8 mouse cellular contexts compared by ENCODE assay signal in the genomic region with DNA sequence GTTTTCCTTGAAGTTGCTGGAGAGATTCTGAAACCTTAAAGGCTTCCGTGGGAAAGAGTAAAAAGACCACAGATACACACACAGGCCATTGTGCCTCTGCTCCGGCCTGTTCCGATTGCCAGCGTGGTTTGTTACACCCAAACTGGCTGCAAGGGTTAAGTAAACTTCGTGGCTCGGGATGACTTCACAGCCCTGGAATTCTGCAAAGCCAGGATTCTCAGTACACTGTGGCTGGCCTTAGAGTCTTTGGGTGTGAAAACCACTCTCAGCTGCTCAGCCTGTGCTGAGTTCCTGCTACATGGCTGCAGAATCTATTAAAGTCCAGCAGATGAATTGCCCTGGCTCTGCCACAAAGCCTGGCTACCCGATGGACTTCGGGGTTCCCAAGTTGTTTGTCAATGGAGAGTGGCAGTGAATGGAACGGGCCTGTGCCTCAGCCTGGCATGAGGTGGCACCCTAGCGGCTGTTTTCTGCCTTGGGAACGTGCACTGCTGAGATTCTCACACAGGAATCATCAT.
DNase-seq lines count a peak whose midpoint lies in the region; ATAC-seq and TF ChIP-seq lines count a peak whose summit lies in the region.

No protein-coding gene starts in this region.

- H3K9ac ChIP-seq in liver, embryonic 16.5 days (ENCODE audit: low read depth, low read length), result no peak overlapping the region

- peak; percentile 17 for DNase-seq in cerebellum, adult 11 months
- DNase-seq in frontal cortex, adult 2 months (ENCODE audit: extremely low spot score in 1 of 2, low spot score in 1 of 2), result peak; percentile 26 to 64
- DNase-seq in heart, postnatal 4 days, result peak; percentile 74
- peak; percentile 68 to 69 for DNase-seq in layer of hippocampus, adult 2 months (ENCODE audit: low spot score in 2 of 2)
- peak; percentile 32 for DNase-seq in ovary, postnatal 10 days (ENCODE audit: low spot score)

- no peaks in the 10 kb centered on the region for H3K27me3 ChIP-seq in liver, embryonic 16.5 days (ENCODE audit: control insufficient read depth, insufficient read depth, low read depth, low read length)

- WGBS in liver, embryonic 16.5 days (ENCODE audit: insufficient replicate concordance), result 26% methylated on average over 11 of the region's 11 CpGs

- ATAC-seq in cerebellum, adult (ENCODE audit: insufficient number of reproducible peaks, low FRiP score, low TSS enrichment), result no peak
- ATAC-seq in liver, embryonic 16.5 days (ENCODE audit: low read depth), result peak; percentile 76
- ATAC-seq in granulocyte monocyte progenitor cell, adult 5-6 weeks (replicated peaks; ENCODE audit: poor library complexity, severe bottlenecking), result no peak

- H3K4me1 ChIP-seq in liver, embryonic 16.5 days (ENCODE audit: control insufficient read depth, low read depth, low read length), result peaks cover 6% of the 10 kb centered on the region

- peak overlapping the region; percentile 84 for H3K27ac ChIP-seq in layer of hippocampus, adult 2 months
- peak overlapping the region; percentile 67 for H3K27ac ChIP-seq in liver, embryonic 16.5 days (ENCODE audit: low read length)

- TF ChIP-seq CTCF in layer of hippocampus, adult 2 months (conservative IDR thresholded peaks at IDR 0.05), result peak; percentile 83

- H3K36me3 ChIP-seq in liver, embryonic 16.5 days (ENCODE audit: control insufficient read depth, insufficient read depth), result no peaks in the 10 kb centered on the region

- no peak overlapping the region for H3K4me3 ChIP-seq in layer of hippocampus, adult 2 months
- no peak overlapping the region for H3K4me3 ChIP-seq in liver, embryonic 16.5 days (ENCODE audit: low read depth, low read length)

- H3K9me3 ChIP-seq in liver, embryonic 16.5 days (replicated peaks; ENCODE audit: control insufficient read depth, low read length), result no peaks in the 10 kb centered on the region

- H3K4me2 ChIP-seq in liver, embryonic 16.5 days (ENCODE audit: low read depth, low read length), result no peak overlapping the region

Comparison
In these comparisons a context has a peak if more than half of its experiments do, and no peak if none do; other contexts are left out.
1. DNase-seq: peak in every context shown above with its lines; median percentile 74 in heart, postnatal 4 days; 68 in layer of hippocampus, adult 2 months; 45 in frontal cortex, adult 2 months; 32 in ovary, postnatal 10 days; 17 in cerebellum, adult 11 months.